Mouse (Mus musculus): ENCODE data around the gene Ctu2. TPM values are rescaled to one million over a fixed set of nuclear protein-coding genes. Genes with fewer than 3 reads are reported as not detected.

Ctu2 gene
- total RNA-seq, 2 experiments from 2014 or later: 22.8 to 23.7 TPM

DNA sequence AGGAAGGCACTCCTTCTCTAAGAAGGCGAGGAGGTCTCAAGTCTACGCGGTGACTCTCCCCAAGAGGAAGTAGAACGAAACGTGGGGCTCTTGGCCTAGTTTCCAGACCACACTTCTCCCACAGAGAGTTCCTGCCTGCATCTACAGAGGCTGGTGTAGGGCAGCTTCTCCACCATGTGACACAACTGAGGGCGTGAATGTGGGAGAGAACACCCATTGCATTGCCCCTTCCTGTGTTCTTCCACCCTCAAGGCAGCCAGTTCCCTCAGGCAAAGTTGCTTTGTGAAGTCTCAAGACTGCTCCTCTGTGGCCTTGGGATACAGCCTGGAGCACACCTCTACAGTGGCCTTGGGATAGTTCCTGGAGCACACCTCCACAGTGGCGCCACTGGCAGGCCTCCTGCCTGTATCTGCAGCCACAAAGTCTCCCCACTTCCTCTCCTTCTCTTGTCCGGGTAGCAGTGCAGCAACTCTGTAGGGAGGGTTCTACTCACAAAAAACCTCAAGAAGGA is 2.0 kb upstream of the Ctu2 start:
- DNase-seq (ENCODE audit: low spot score in 2 of 2): no peak
- H3K4me3 ChIP-seq: no peak overlapping the region
- TF ChIP-seq CTCF (conservative IDR thresholded peaks at IDR 0.05): no peak
- peak overlapping the region; percentile 36; the same call in 1 of the 2 replicates for H3K27ac ChIP-seq

- peak in 1 of 2 experiments; percentile 28 for DNase-seq (ENCODE audit: low spot score in 2 of 2)
- no peak for TF ChIP-seq CTCF (conservative IDR thresholded peaks at IDR 0.05)
- H3K4me3 ChIP-seq: peak overlapping the region; percentile 94
- H3K27ac ChIP-seq: peak overlapping the region; percentile 95
These were observed 887 bp upstream of the Ctu2 start for GRCm38 (mm10) chr8:122474951-122475560.

- TF ChIP-seq CTCF (conservative IDR thresholded peaks at IDR 0.05): no peak
These were observed 6.5 kb downstream of the Ctu2 start for GRCm38 (mm10) chr8:122482448-122482847.

GRCm38 (mm10) chr8:122483877-122484276 is 7.9 kb downstream of the Ctu2 start:
- TF ChIP-seq CTCF (conservative IDR thresholded peaks at IDR 0.05): peak; percentile 42
- Histone ChIP-seq H3K4me3 (no peak overlapping the region), H3K27ac (no peak overlapping the region)
- no peak for DNase-seq (ENCODE audit: low spot score in 2 of 2)

More at GRCm38 (mm10) chr8:122482448-122482847, 6.5 kb downstream of the Ctu2 start:
- no peak for DNase-seq (ENCODE audit: low spot score in 2 of 2)
- H3K4me3 ChIP-seq: no peak overlapping the region
- H3K27ac ChIP-seq: no peak overlapping the region

GRCm38 (mm10) chr8:122484831-122485230 is 8.9 kb downstream of the Ctu2 start:
- no peak overlapping the region for H3K4me3 ChIP-seq
- TF ChIP-seq CTCF (conservative IDR thresholded peaks at IDR 0.05): no peak

DNA sequence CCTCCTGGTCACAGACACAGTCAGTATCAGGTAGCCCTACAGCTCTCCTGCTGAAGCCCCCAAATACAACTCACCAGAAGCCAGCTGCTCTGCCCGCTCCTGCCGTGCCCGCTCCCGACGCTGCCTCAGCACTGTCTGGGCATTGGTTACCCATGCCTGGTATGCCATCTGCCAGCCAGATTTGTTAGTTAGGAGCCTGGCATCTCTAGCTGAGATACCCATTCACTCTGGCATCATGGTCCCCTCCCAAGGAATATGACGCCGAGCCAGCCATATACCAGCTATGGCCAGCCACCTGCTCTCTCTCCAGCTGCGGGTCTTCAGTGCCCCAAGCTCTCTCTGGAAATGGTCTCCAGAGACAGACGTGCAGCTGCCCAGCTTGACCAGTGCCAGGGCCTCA is 12.4 kb downstream of the Ctu2 start:
- Histone ChIP-seq H3K27ac (no peak overlapping the region), H3K4me3 (no peak overlapping the region)
- TF ChIP-seq CTCF (conservative IDR thresholded peaks at IDR 0.05): no peak
- DNase-seq (ENCODE audit: low spot score in 2 of 2): peak; percentile 55

More at GRCm38 (mm10) chr8:122484831-122485230, 8.9 kb downstream of the Ctu2 start:
- no peak for DNase-seq (ENCODE audit: low spot score in 2 of 2)
- H3K27ac ChIP-seq: no peak overlapping the region

- Histone ChIP-seq H3K27ac (no peak overlapping the region), H3K4me3 (no peak overlapping the region)
- no peak for DNase-seq (ENCODE audit: low spot score in 2 of 2)
- no peak for TF ChIP-seq CTCF (conservative IDR thresholded peaks at IDR 0.05)
These were observed 21.2 kb downstream of the Ctu2 start for GRCm38 (mm10) chr8:122497016-122497734.

DNA sequence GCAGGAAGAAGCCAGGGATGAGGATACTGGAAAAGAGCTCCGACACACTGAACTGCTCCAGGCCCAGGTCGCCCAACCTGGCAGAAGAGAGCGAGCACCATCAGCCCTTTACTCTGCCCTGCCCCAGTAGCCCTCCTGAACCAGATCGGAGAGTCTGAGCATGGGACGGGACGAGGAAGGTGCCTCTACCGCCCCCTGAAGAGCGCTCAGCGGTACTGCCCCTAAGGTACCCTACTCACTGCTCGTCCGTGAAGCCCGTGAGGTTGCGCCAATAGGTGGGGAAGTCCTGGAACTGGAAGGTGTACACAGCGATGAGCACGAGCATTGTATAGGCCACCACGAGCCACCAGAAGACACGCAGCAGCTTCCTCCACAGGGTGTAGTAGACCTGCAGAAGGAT is 22.0 kb downstream of the Ctu2 start:
- Histone ChIP-seq H3K4me3 (no peak overlapping the region), H3K27ac (no peak overlapping the region)
- TF ChIP-seq CTCF (conservative IDR thresholded peaks at IDR 0.05): peak; percentile 62
- DNase-seq (ENCODE audit: low spot score in 2 of 2): no peak

DNA sequence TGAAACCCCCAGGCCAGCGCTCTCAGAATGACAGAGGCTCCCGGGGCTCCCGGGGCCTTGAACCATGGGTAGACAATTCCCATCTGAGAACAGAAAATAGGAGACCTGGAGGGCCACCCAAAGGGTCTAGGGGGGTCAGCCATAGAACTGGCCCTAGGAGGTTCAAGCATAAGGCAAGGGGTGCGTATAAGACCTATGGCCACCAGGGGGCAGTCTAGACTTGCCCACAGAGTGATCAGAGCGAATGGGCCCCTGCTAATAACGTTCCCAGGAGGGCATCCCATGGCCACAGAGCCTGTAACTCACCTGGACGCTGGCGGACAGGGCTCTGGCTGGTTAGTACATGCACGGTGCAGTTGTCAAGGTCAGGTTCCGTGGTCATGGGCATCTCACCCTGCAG is 24.9 kb downstream of the Ctu2 start:
- TF ChIP-seq CTCF (conservative IDR thresholded peaks at IDR 0.05): peak; percentile 98
- H3K4me3 ChIP-seq: no peak overlapping the region
- peak; percentile 49 to 79 for DNase-seq (ENCODE audit: low spot score in 2 of 2)
- no peak overlapping the region for H3K27ac ChIP-seq

DNA sequence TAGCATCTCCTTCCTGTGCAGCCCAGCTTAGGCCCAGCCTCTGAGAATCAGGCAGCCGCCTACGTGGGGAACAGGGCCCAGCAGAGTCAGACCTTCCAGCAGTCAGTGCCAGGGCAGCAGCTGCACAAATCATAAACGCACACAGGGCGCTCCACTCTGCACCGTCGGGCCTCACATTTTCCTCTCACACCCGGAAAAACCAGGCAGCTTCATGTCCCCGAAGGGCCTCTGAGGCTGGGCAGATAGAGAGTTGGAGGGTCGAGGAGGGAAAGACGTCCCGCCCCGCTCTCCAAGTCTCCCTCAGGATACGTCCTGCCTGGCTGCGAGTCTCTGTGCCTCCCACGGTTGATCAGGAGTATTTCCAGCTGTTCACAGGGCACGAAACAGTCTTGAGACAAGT is 35.6 kb downstream of the Ctu2 start:
- Histone ChIP-seq H3K4me3 (no peak overlapping the region), H3K27ac (no peak overlapping the region)
- no peak for TF ChIP-seq CTCF (conservative IDR thresholded peaks at IDR 0.05)
- no peak for DNase-seq (ENCODE audit: low spot score in 2 of 2)

DNA sequence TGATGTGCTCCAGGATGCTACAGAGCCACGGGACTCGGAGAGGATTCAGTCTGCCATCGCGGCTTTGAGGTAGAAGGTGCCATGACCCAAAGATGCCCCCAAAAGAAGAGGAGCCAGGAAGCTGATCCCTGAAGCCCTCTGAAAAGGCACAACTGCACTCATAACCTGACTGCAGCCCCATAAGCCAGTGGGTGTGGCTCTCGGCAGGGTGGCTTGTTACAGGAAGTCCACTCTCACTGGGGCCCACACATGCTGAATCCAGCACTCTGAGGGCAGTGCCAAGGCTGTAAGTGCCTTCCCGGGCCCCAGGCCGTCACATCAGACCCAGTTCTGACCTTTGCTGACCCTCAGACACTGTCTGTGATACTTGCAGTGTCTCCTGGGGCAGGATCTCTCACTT is 36.4 kb downstream of the Ctu2 start:
- no peak overlapping the region for H3K27ac ChIP-seq
- TF ChIP-seq CTCF (conservative IDR thresholded peaks at IDR 0.05): no peak
- DNase-seq (ENCODE audit: low spot score in 2 of 2): no peak
- H3K4me3 ChIP-seq: no peak overlapping the region

DNA sequence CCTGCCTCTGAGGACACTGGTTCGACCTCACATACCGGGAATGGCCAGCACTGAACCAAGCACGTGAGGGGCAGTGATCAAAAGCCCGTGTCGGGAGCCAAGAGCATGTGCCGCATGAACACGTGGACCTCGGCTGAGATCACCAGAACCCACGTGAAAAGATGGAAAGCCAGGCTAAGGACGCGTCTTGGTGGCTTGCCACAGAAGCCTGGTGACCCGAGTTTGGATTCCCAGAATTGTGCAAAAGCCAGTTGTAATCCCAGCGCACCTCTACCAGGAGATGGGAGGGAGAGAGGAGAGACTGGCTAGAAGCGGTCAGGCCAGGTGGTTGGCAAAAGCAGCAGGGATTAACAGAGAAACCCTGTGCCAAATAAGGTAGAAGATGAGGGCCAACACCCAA is 39.8 kb downstream of the Ctu2 start:
- Histone ChIP-seq H3K27ac (no peak overlapping the region), H3K4me3 (no peak overlapping the region)
- DNase-seq (ENCODE audit: low spot score in 2 of 2): no peak
- no peak for TF ChIP-seq CTCF (conservative IDR thresholded peaks at IDR 0.05)

DNA sequence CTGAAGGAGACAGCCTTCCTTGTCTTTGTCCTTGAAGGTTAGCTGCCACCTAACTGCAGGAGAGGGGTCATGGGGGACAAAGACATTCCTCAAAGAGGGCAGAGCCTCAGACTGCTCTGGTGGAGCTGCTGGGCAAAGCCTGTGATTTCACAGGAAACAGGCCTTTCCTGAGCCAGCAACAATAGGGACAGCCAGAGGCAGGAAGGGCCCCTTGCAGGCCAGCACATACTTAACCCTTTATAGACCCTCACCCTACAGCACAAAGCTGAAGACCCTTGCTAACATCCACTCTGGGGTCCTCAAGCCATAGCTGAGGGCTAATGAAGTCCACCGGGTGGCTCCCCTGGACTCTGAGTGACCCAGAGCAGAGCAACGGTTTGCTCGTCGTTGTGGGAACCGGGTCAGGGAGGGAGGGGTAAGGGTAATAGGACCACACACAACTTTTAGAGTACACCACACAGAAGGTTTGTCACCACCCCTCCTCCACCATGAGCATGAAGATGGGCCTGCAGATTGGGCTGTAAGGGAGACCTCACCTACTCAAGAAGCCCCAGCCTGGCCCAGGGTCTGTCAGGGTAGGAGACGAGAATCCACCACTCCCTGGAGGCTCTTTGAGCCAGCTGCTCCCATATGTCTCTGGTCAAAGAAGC is 41.7 kb downstream of the Ctu2 start:
- Histone ChIP-seq H3K4me3 (no peak overlapping the region), H3K27ac (peak overlapping the region; percentile 81)
- no peak for DNase-seq (ENCODE audit: low spot score in 2 of 2)
- no peak for TF ChIP-seq CTCF (conservative IDR thresholded peaks at IDR 0.05)
